Mouse (Mus musculus) myocyte (in vitro differentiated cells): ENCODE results near the gene Nfkbil1.

Experiments used
- E2F4 ChIP-seq: IDR thresholded peaks from one replicate; pipeline ENCODE4 v1.6.1; 2011; ENCODE audit warnings: mild to moderate bottlenecking, control low read depth, moderate library complexity; ENCODE audit not compliant: insufficient read depth
- MYOD1 ChIP-seq, 3 experiments: IDR thresholded peaks; one replicate each; pipeline ENCODE4 v1.6.1; 2011; ENCODE audit warnings: control low read depth in 2 of 3, low read depth in 2 of 3, mild to moderate bottlenecking in 2 of 3, moderate library complexity in 1 of 3; ENCODE audit not compliant: insufficient read length in 2 of 3, control insufficient read depth in 1 of 3
- MYOG ChIP-seq, 3 experiments: IDR thresholded peaks; one replicate each; pipeline ENCODE4 v1.6.1; 2011; ENCODE audit warnings: control low read depth in 2 of 3, low read depth in 2 of 3, mild to moderate bottlenecking in 2 of 3; ENCODE audit not compliant: insufficient read length in 2 of 3, control insufficient read depth in 1 of 3, insufficient read depth in 1 of 3
- POLR2A ChIP-seq: IDR thresholded peaks from one replicate; pipeline ENCODE4 v1.6.1; 2011; ENCODE audit warnings: low read depth, mild to moderate bottlenecking, control low read depth, moderate library complexity; ENCODE audit not compliant: insufficient read length
- POLR2AphosphoS2 ChIP-seq: IDR thresholded peaks from one replicate; pipeline ENCODE4 v1.6.1; 2011; ENCODE audit warnings: low read depth, control low read depth; ENCODE audit not compliant: insufficient read length
- REST ChIP-seq: IDR thresholded peaks from one replicate; pipeline ENCODE4 v1.6.1; 2011; ENCODE audit warnings: mild to moderate bottlenecking, control low read depth, moderate library complexity; ENCODE audit not compliant: insufficient read depth, insufficient read length
- TCF12 ChIP-seq: IDR thresholded peaks from one replicate; pipeline ENCODE4 v1.6.1; 2011; ENCODE audit warnings: mild to moderate bottlenecking, control low read depth; ENCODE audit not compliant: poor library complexity, insufficient read depth, severe bottlenecking
- TCF3 ChIP-seq: IDR thresholded peaks from one replicate; pipeline ENCODE4 v1.6.1; 2011; ENCODE audit warnings: low read depth, control low read depth; ENCODE audit not compliant: insufficient read length
- USF1 ChIP-seq: IDR thresholded peaks from one replicate; pipeline ENCODE4 v1.6.1; 2011; ENCODE audit warnings: low read depth, mild to moderate bottlenecking, control low read depth, moderate library complexity

- TF ChIP-seq MYOD1 (IDR thresholded peaks at IDR 0.05; ENCODE audit: control insufficient read depth in 1 of 3, insufficient read length in 2 of 3, low read depth in 2 of 3), result no peak
- no peak for TF ChIP-seq REST
- TF ChIP-seq POLR2A, result no peak
- no peak for TF ChIP-seq USF1
- TF ChIP-seq TCF3, result no peak
- TF ChIP-seq E2F4, result no peak
- no peak for TF ChIP-seq MYOG (IDR thresholded peaks at IDR 0.05; ENCODE audit: control insufficient read depth in 1 of 3, insufficient read depth in 1 of 3, insufficient read length in 2 of 3, low read depth in 2 of 3)
- TF ChIP-seq TCF12, result no peak
- no peak for TF ChIP-seq POLR2AphosphoS2
Measured at GRCm38 (mm10) chr17:35201787-35202186, 33.8 kb downstream of the Nfkbil1 start, which contains the start of gene Tnf.
